Mouse (Mus musculus) retina, adult 2 months (tissue): ENCODE data around the gene Srrm1.
A peak's percentile ranks its signal among the peaks of the same experiment; 100 is the strongest.
"Not testable (repeated sequence)": the region's sequence is repeated elsewhere in the genome, so short reads cannot be mapped to it uniquely, and the experiment has no call there.

Source experiments
- DNase-seq: peaks from one replicate; pipeline ENCODE4 v3.0.0-alpha.2; 2012; ENCODE audit warnings: low read depth, low spot score

Srrm1 gene

DNA sequence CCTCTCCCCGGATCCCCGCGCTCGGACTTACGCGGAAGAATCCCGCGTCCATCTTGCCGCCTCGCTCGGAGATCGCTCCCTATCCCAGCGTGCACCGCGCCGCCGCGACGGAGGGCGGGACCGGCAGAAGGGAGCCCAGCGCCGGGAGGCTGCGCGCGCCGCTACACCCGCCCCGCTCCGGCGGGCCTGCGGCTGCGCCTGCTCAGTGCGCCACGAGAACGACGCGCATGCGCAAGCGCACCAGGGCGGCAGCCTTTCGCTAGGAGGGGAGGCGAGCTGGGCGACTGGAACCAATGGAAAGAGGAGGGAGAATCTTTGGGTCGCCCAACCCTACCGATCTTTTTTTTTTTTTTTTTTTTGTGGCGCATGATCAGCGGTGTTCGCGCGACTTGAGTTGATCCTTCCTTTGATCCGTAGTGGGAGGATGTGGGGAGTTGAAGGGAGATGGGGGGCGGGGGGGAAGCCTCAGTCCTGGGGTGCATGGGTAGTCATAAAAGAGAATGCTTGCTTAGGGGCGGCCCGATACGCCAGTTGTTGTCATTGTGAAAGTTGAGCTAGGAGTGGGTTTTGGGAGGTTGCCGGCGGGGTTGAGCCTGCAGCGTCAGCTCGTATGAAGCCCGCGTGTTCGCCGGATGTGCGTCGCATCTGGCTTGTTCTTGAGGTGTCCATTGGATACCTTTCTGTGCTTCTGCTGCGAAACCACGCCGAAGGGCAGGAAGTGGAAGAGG is at the start of gene Srrm1:
Srrm1 (minus strand) TSS at position 256 of the 728 bp plus-strand sequence.
- peak; percentile 96 for DNase-seq

DNA sequence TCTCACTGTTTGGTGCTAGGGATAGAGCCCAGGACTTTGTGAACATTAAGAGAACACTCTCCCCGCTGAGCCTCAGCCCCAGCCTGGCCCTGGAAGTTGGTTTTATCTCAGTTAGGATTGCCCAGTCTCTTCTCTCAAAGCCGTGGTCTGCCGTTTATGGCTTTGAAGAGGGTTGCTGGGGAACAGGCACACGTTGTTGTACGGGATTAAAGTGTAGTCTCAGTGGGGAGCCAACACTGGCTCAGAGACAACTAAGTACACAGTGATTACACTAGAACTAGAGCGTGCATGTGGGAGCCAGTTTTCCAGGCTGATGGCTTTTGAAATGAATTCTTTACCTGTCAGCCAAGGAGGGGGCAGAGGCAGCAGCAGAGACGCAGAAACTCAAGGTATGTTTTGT is 48.8 kb upstream of the Srrm1 start:
- no peak for DNase-seq

DNA sequence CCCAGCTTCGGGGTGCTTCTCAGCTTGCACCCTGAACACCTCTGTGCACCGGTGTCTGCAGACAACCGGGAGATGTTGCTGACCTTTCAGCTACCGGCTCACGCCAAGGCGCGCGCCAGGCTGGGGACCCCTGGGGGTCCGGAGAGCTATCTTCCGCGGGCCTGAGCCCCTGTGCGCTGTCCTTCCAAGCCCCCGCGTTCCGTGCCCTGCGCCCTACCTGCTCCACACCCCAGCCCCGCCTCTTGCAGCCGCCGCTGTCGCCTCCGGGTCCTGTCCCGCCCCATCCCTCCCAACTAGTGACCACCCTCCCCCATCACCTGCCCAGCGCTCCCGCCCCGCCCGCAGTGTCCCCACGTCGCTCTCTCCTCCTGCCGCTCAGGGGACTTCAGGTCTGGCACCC is 44.9 kb upstream of the Srrm1 start, which contains the start of gene Ncmap:
Ncmap (minus strand) TSS at position 237 of the 400 bp plus-strand sequence.
- no peak for DNase-seq

DNA sequence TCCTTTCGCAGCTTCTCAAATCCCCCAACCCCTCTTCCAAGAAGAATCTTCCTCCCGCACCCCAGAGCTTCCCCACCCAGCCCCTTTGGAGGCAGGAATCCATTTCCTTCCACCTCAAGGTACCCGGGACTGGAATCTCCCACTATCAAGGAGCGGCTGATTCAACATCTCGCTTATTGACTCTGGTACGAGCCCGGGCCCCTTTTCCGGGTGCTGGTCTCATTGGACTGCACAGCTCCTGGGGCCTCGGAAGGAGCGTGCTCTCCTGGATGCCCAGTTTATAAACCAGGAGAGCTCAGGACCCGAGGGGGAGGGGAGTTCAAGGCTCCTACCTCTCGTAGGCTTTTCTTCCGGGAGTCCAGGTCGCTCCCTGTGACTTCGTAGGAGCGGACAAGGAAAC is 44.4 kb upstream of the Srrm1 start:
- no peak for DNase-seq

DNA sequence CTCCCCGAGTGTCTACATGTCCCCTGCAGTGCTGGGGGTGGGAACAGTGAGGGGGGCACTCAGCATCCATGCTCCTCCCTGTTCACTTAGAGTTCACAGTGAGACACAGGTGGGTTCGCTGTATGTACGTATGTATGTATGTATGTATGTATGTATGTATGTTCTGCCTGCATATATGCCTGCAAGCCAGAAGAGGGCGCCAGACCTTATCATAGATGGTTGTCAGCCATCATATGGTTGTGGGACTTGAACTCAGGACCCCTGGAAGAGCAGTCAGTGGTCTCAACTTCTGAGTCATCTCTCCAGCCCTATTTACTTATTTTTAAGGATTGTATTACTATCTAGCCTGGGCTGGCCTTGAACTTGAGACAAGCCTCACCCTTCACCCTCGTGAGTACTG is 43.2 kb upstream of the Srrm1 start:
- no peak for DNase-seq

DNA sequence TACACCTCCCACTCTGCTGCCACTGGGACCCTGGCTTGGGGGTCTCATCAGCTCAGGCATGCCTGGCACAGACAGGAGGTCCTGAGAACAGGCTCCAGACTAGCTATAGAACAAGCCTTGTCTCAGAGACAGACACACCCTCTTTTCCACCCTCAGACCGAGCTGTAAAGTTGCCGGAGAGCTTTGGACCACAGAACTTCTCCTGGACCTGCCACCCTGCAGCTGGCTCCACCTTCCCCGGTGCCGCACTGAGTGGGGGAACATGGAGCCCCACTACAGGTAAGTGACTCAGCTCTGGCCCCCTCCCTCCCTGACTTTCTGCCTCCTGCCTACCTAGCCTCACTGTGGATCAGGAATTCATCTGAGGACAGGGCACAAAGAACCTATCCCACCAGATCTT is 42.3 kb upstream of the Srrm1 start:
- DNase-seq, result no peak

DNA sequence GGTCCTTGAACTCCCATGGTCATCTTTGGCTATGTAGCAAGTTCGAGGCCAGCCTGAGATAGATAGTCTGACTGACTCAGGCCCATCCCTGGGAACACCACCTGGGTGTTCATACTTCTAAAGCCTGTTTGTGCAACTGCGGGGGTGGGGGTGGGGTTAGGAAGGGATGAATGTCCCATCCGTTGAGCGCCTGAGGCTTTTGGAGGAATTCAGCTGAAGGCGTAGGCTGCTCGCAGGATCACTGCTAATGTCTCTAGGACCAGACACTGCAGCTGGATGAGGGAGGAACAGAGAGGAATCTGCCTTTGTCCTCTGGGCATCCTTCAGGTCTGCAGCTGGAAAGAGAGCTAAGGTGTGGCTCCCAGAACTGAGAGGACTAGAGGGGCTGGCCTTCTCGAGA is 41.5 kb upstream of the Srrm1 start:
- no peak for DNase-seq

DNA sequence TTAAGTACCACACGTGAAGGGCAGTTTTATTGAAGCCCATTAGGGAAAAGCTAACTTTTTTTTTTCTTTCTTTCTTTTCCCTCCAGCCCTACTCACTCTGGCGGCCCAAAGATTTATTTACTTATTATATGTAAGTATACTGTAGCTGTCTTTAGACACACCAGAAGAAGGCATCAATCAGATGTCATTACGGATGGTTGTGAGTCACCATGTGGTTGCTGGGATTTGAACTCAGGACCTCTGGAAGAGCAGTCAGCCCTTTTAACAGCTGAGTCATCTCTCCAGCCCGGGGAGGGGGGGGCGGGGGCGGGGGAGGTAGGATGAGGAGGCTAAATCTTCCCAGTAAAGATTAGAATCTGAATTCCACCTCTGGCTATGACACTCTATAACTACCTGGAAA is 40.3 kb upstream of the Srrm1 start:
- no peak for DNase-seq

DNA sequence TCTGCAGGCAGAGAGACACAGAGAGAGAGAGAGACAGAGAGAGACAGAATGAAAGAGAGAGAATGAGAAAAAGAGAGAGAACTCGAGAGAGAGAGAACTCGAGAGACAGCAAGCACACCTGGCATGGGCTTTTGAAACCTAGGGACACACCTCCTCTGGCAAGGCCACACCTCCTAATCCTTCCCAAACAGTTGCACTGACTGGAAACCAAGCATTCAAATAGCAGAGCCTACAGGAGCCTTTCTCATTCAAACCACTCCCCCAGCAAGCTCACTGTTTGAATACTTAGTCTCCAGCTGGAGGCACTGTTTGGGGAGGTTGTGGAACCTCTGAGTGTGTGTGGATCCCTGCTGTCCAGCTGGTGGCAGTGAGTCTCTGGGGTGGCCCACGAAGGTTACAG is 39.7 kb upstream of the Srrm1 start:
- DNase-seq, result no peak

DNA sequence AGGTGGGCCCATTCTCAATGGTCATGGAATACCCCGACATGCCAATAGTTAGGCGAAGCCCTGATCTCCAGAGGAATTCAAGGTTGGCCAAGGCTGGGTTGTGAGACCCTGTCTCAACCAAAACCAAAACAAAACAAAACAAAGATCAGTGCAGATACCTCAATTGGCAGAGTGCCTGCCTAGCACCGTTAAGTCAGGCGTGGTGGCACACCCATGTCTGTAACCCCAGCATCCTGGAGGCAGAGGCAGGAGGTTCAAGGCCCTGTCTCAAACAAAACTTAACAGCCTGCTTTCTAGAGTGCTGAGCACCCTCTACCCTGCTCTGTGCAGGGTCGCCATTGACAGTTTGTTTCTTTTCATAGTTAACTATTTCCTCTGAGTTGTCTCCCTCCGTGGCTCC is 37.9 kb upstream of the Srrm1 start:
- DNase-seq, result no peak

DNA sequence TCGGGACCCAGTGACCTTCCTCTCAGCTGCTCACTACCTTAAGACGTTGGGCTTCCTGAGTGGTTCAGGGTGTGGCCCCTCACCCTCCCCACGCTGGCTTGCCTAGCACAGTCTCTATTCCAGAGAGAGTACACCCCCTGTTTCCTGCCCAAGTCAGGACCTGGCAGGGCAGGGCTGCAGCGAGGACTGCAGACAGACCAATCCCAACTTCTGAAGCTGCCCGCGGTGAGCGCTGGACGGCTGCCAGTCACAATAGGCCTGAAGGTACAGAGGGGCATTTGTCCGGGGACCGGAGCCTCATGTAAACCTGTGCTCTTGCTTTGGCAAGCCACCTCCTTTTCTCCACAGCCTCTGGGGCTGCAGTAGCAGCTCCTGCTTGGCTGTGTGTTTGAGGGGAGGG is 32.5 kb upstream of the Srrm1 start:
- no peak for DNase-seq

DNA sequence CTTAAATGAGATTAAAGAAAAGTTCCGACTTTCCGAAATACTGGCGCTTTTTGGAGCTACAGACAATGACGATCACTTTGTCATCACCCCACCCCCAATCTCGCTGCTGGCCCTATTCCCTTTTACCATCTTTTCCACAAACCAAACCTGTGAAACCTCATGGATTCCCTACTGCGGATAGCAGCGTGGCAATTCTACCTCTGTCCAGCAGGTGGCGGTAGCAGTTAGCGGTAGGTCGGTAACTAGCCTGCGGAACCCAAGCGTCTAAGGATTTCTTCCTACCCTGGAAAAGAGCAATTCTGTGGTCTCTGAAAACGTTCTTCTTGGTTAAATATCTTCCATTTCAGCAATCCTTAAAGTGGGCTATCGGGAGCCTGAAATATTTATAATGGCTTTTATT is 29.2 kb upstream of the Srrm1 start:
- peak; percentile 56 for DNase-seq

DNA sequence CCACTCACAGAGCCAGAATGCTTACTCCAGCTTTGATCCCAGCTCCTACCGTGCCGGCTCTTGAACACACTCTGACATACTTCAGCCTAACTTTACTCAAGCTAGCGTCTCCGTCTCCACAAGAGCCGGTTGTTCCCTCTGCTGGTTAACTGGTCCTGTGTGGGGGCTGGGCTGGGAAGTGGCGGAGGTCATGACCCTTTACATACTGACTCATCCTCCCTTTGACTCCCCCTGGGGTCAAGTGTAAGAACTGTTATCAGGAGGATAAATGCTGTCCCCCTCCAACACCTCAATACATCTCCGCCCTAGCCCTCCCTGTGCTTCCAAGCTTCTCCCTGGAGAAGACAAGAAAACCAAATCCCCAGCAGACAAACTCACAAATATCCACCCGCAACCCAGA is 28.2 kb upstream of the Srrm1 start:
- DNase-seq, result no peak

DNA sequence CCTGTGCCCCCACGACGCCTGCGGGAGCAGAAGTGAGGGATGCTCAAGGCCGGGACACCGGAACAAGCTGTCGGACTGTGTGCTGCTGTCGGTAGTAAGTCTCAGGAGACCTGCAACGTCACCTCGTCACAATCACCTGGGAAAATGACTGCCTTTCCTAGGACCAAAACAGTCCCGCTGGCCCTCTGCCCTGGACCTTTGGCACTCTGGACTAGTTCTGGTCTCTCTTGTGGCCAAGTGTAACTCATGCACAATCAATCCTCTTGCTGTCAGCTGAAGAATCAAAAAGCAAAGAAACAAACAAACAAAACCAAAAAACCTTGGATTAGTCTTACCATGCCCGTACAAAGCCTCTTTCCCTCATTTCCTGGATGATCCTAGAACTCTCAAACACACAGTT is 24.1 kb upstream of the Srrm1 start:
- no peak for DNase-seq

DNA sequence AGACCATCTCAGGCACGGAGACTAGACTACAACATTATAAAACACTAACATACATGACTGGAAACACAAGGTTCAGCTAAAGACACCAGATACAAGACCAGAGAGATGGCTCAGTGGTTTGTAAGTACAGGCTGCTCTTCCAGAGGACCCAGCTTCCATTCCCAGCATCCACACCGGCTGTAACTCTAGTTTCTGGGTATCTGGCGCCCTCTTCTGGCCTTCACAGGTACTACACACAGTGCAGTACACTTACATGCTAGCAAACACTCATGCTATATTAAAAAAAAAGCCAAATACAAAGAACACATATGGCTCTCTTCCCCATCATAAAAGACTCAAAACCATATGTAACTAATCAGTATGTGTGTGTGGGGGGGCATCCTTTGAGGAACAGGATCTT is 22.3 kb upstream of the Srrm1 start:
- DNase-seq, result no peak

DNA sequence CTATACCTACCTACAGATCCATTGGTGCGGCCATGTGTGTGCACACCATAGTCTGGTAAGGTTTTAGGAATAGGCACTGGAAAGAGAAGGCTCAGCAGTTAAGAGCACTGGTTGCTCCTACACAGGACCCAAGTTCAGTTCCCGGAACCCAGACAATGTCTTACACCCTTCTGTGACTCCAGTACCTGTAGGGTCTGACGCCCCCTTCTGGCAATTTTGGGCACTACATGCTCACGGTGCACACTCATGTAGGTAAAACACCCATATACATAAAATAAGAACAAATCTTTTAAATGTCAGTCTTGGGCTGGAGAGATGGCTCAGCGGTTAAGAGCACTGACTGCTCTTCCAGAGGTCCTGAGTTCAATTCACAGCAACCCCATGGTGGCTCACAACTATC is 20.2 kb upstream of the Srrm1 start:
- DNase-seq, result no peak

DNA sequence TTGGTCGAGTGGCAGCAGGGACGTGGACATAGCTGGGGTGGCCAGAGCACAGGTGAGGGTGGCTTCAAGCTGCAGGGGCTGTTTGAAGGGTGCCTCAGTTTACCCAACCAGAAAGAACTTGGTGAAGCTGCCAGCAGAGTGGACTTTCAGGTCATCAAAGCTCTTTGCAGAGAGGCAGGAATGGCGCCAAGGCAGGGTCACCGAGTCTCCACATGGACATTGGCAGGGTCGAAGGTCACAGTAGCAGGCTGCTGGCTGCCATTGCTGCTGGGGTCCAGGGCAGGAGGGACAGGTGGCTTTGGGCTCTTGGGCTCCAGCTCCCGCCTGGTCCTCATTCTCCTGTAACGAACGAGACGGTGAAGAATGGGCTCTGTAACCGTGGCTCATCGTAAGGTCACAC is 17.3 kb upstream of the Srrm1 start:
- DNase-seq, result no peak

DNA sequence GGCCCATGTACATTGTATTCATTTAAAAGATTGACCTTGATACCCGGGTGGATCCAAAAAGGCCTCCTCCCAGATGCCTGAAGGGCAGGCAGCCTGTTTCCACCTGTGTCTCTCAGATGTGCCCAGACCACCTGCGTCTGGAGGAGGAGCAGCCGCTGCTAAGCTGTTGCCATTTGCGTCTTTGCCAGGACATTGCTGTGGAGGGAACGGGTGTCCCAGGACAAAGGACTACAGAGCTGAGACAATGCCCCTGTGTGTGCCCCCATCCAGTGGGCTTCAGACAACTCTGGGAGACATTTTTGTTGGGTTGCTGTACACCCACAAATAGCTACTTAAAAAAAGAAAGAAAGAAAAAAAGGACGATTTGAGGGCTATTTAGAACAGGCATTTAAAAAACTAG is 9.7 kb upstream of the Srrm1 start:
- DNase-seq, result no peak

DNA sequence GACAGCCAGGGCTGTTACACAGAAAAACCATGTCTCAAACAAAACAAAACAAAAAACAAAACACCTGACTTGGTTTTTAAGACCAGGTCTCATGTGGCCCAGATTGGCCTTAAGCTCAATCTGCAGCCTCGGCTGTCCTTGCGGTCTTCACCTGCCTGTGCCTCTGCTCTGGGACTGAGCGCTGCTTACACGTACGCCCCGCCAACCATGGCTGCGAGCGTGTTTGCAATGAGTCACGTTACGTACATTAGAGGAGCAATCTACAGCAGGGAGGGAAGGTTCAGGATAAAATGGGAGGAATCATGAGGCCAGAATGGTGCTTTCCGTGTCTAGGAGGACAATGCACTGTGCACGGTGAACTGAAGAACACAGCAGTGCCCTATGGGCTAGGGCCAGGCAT is 8.6 kb upstream of the Srrm1 start:
- no peak for DNase-seq

DNA sequence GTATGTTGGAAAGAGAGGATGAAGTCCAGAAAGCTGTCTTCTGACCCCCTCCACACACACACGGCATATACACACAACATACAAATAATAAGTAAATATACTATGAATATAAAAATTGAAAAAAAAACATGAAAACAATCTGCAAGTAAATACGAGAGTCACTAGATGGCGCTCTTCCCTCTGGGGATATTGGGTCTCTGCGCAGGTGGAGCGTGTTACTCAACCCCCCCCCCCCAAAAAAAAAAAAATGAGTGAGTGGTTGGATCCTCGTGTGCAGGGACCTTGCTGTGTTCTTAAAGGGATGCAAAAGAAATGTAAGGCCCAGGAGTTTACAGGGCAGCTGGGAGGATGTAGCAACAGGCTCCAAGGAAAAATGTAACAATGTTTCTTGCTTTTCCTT is 5.6 kb upstream of the Srrm1 start:
- peak; percentile 37 for DNase-seq

DNA sequence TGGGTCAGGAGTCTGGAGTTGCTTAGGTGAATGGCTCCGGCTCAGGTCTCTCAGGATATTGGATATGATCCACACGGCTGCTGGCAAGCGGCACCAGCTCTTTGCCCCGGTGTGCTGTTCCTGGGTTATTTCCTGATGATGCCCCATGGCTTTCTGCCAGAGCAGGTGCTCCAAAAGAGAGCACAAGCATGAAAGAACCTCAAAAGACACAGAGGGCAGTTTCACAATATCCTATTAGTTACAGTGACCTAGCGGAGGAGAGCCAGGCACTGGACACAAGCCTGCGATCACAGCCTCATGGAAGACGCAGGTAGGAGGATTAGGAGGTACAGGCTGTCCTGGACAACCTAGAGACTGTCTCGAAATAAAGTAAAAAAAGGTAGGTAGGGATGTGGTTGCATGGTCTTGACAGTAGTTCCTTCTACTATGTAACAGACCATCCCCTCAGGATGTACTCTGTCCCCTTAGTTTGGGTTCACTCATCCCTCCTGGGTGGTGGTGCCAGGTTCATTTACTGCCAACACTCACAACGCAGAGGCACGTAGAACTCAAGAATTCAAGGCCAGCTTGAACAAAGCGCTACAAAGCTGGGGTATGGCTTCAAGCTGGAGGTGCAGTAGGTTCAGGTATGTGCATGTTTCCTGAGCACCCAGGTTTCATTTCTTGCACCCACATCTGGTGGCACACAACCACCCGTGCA is 4.2 kb upstream of the Srrm1 start:
- no peak for DNase-seq

DNA sequence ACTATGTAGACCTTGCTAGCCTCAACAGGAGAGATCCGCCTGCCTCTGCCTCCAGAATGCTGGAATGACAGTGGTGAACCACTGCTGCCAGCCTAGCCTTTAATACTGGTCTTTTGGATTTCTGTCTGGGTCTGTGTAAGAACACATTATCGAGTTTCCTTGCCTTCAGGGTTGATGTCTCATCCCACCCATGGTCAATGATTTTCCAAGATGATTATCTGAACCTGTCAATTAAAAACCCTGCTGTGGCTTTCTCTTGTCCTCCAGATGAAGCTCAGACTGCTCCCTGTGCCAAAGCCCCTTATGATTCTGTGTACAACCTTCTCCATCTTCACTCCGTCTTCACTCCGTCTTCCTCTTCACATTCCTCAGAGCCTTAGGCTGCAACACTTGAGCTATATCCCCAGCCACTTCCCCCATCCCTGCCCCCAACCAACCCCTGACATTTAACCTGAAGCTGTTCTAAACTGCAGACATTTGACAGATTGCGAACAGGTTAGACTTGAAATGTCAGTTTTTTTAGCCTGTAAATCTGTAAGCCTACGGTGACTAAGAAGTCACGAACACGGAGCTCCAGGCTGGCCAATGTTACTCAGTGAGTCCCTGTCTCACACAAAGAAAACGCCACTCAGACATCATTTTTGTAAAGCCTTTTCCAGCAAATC is 2.9 kb upstream of the Srrm1 start:
- DNase-seq, result no peak

DNA sequence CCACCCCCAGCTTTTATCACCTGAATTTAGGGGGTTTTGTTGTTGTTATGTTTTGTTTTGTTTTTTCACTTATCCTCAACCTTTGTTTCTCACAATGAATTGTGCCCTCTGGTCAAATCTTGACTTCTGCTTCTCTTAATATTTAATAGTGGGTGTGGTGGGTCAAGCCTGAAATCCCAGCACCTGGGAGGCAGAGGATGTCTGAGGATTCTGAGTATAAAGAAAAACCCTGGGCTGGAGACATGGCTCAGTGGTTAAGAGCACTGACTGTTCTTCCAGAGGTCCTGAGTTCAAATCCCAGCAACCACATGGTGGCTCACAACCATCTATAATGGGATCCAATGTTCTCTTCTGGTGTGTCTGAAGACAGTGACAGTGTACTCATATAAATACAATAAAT is 1.6 kb upstream of the Srrm1 start:
- DNase-seq, result not testable (repeated sequence)
